Mouse (Mus musculus): ENCODE results near the gene Icam2.

DNA sequence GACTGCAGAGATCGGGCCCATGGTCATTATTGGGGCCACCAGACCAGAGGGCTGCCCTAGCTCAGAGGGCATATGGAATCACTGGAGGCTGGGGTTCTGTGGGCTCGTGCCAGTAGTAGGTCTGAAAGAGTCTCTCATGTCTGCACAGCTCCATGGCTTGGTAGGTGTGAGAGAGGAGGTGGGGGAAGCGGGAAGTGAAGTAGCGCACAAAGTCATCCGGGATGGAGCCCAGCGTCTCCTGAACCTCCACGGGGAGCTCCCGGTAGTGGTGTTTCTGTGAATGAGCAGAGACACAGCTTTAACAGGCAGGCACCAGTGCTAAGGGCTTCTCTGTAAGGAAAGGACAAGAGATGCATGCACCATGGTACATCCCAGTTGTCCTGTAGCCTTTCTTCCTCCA lies 10.6 kb upstream of the Icam2 start:
- TF ChIP-seq GATA1 (IDR thresholded peaks at IDR 0.05; ENCODE audit: borderline replicate concordance, low read length) (no peak), POLR2AphosphoS5 (IDR thresholded peaks at IDR 0.05; ENCODE audit: insufficient replicate concordance, low read depth, low read length) (no peak), CTCF (IDR thresholded peaks at IDR 0.05; ENCODE audit: low read depth, low read length) (no peak), TAL1 (conservative IDR thresholded peaks at IDR 0.05; ENCODE audit: low read depth, low read length) (no peak)

Measured in G1E (cell line).